Mouse (Mus musculus) E14TG2a.4 (cell line): ENCODE measurements around the gene Gen1.
A peak's percentile ranks its signal among the peaks of the same experiment; 100 is the strongest.

Experiments
- H3K27me3 ChIP-seq: 2 replicates; pipeline ENCODE4 v1.6.1; 2014; ENCODE audit warnings: low read length, control low read depth; ENCODE audit not compliant: insufficient read depth
- H3K36me3 ChIP-seq: 2 replicates; pipeline ENCODE4 v1.6.1; 2014; ENCODE audit warnings: low read length, control low read depth; ENCODE audit not compliant: insufficient read depth
- H3K4me1 ChIP-seq: replicated peaks from 2 replicates; pipeline ENCODE4 v1.6.1; 2014; ENCODE audit warnings: low read depth, low read length, control low read depth
- H3K4me3 ChIP-seq: replicated peaks from 2 replicates; pipeline ENCODE4 v1.5.1; 2014; ENCODE audit warnings: mild to moderate bottlenecking, low read length
- H3K9me3 ChIP-seq: 2 replicates; pipeline ENCODE4 v1.6.1; 2014; ENCODE audit warnings: low read length, control low read depth
- CTCF ChIP-seq: conservative IDR thresholded peaks from 2 replicates; pipeline ENCODE4 v1.5.1; 2014; ENCODE audit warnings: low read length
- NANOG ChIP-seq: IDR thresholded peaks from 2 replicates; pipeline ENCODE4 v1.6.1; 2014; ENCODE audit warnings: borderline replicate concordance, low read length, mixed read lengths
- POU5F1 ChIP-seq: IDR thresholded peaks from 2 replicates; pipeline ENCODE4 v1.6.1; 2014; ENCODE audit warnings: low read length, borderline replicate concordance

Gen1 gene

GRCm38 (mm10) chr12:11235996-11236395 lies 29.6 kb downstream of the Gen1 start:
- Histone ChIP-seq H3K4me1 (no peaks in the 10 kb centered on the region), H3K9me3 (no peaks in the 10 kb centered on the region), H3K27me3 (no peaks in the 10 kb centered on the region), H3K36me3 (peaks cover 5% of the 10 kb centered on the region), H3K4me3 (no peak overlapping the region)
- TF ChIP-seq POU5F1 = no peak
- TF ChIP-seq CTCF = no peak
- no peak for TF ChIP-seq NANOG

DNA sequence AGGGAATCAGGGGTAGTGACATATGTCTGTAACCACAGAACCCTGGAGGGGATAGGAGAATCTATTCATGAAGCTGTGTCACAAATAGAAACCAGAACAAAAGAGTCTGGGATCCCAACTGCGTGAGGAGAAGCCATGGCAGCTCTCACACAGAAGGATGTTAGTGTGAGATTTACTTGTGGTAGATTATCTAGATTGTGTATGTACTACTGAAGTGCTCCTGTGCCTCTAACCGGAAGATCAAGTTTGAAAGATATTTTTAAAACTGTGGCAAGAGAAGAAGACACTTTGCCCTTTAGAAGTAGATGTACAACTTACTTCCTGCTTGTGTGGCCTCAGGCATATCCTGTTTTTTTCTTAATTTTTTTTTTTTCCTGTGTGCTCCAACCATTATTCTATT lies 35.3 kb downstream of the Gen1 start:
- H3K4me3 ChIP-seq = no peak overlapping the region
- no peaks in the 10 kb centered on the region for H3K9me3 ChIP-seq
- no peak for TF ChIP-seq NANOG
- no peak for TF ChIP-seq POU5F1
- TF ChIP-seq CTCF = no peak
- no peaks in the 10 kb centered on the region for H3K27me3 ChIP-seq
- no peaks in the 10 kb centered on the region for H3K36me3 ChIP-seq
- H3K4me1 ChIP-seq = peaks cover 9% of the 10 kb centered on the region

DNA sequence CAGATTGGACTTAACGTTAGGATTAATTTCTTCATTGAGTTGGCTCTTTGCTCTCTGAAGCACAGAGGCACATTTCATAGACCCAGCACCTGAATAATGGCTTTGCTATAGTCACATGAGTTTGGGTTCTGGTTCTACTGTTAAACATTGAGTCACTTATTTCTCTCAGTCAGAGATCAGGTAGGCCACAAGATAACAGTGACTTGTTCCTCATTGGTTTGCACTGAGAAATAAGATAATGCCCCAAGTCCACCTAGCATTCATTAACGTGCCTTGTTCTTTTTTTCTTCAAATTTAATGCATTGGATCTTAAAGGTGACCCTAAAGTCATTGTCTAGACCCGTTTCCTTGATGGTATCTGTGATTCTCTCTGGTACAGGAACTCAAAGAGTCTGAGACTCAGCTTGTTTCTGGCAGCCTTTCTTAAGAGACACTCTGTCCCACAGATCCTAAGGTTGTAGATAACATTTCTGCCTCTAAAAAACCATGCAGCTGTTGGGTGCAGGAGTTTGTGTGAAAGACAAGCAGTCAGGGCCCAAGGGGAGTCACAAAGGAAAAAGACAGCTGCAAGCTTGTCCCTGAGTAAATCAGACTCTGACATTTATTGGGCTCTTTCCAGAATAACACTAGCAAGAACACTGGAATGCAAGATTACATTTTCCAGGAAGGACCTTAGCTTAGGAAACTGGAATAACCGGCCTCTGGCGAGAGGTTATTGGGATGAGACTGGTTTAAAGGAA lies 38.9 kb downstream of the Gen1 start:
- H3K9me3 ChIP-seq = no peaks in the 10 kb centered on the region
- no peaks in the 10 kb centered on the region for H3K36me3 ChIP-seq
- H3K4me3 ChIP-seq = no peak overlapping the region
- H3K4me1 ChIP-seq = peaks cover 43% of the 10 kb centered on the region
- TF ChIP-seq NANOG = no peak
- no peak for TF ChIP-seq POU5F1
- no peak for TF ChIP-seq CTCF
- H3K27me3 ChIP-seq = no peaks in the 10 kb centered on the region

- no peaks in the 10 kb centered on the region for H3K27me3 ChIP-seq
- H3K9me3 ChIP-seq = no peaks in the 10 kb centered on the region
- H3K4me3 ChIP-seq = no peak overlapping the region
- no peak for TF ChIP-seq CTCF
- TF ChIP-seq POU5F1 = no peak
- TF ChIP-seq NANOG = no peak
- H3K4me1 ChIP-seq = peaks cover 48% of the 10 kb centered on the region
- no peaks in the 10 kb centered on the region for H3K36me3 ChIP-seq
Observed at GRCm38 (mm10) chr12:11226123-11226522, 39.5 kb downstream of the Gen1 start.

- no peaks in the 10 kb centered on the region for H3K27me3 ChIP-seq
- H3K36me3 ChIP-seq = no peaks in the 10 kb centered on the region
- no peak for TF ChIP-seq NANOG
- TF ChIP-seq POU5F1 = no peak
- no peak for TF ChIP-seq CTCF
- H3K4me3 ChIP-seq = no peak overlapping the region
- peaks cover 53% of the 10 kb centered on the region for H3K4me1 ChIP-seq
- no peaks in the 10 kb centered on the region for H3K9me3 ChIP-seq
Observed at GRCm38 (mm10) chr12:11224722-11225121, 40.9 kb downstream of the Gen1 start.

GRCm38 (mm10) chr12:11223090-11223489 lies 42.5 kb downstream of the Gen1 start:
- no peak overlapping the region; the same call in 1 of the 2 replicates for H3K4me3 ChIP-seq
- H3K27me3 ChIP-seq = no peaks in the 10 kb centered on the region
- H3K9me3 ChIP-seq = no peaks in the 10 kb centered on the region
- no peak for TF ChIP-seq NANOG
- H3K4me1 ChIP-seq = peaks cover 57% of the 10 kb centered on the region
- no peaks in the 10 kb centered on the region for H3K36me3 ChIP-seq

- Histone ChIP-seq H3K4me1 (peaks cover 63% of the 10 kb centered on the region), H3K27me3 (no peaks in the 10 kb centered on the region), H3K9me3 (no peaks in the 10 kb centered on the region), H3K36me3 (no peaks in the 10 kb centered on the region), H3K4me3 (no peak overlapping the region)
- TF ChIP-seq POU5F1 (no peak), NANOG (no peak), CTCF (no peak)
Observed at GRCm38 (mm10) chr12:11222566-11222965, 43.0 kb downstream of the Gen1 start.

- TF ChIP-seq POU5F1 (no peak), NANOG (no peak), CTCF (no peak)
- Histone ChIP-seq H3K9me3 (no peaks in the 10 kb centered on the region), H3K4me1 (peaks cover 71% of the 10 kb centered on the region), H3K4me3 (peak overlapping the region; percentile 8; the same call in 1 of the 2 replicates), H3K27me3 (no peaks in the 10 kb centered on the region), H3K36me3 (no peaks in the 10 kb centered on the region)
Observed at GRCm38 (mm10) chr12:11221524-11222330, 43.9 kb downstream of the Gen1 start.
